Comparison of ENCODE assay signal across 34 mouse cellular contexts in genomic region chr3:88114396-88114795, GRCm38 (mm10). TPM values are rescaled to one million over a fixed set of nuclear protein-coding genes. Genes with fewer than 3 reads are reported as not detected.
DNase-seq lines count a peak whose midpoint lies in the region; ATAC-seq and TF ChIP-seq lines count a peak whose summit lies in the region.
"Had no signal": no experiment of that assay in that cellular context is flagged by ENCODE, and none has a peak within 500 bp of the region (broad histone marks: within the 10 kb centered on the region; RNA-seq: fewer than 3 reads in every experiment).

No protein-coding gene starts in this region.

- no peak for TF ChIP-seq EP300 in stomach, postnatal 0 days (optimal IDR thresholded peaks at IDR 0.05)

- H3K4me3 ChIP-seq in heart, embryonic 12.5 days, result no peak overlapping the region
- H3K4me3 ChIP-seq in heart, embryonic 15.5 days, result no peak overlapping the region
- H3K4me3 ChIP-seq in stomach, postnatal 0 days (ENCODE audit: low read depth, low read length), result no peak overlapping the region
- H3K4me3 ChIP-seq: embryonic facial prominence, embryonic 12.5 days; embryonic facial prominence, embryonic 15.5 days; gastrocnemius, adult 2 months had no signal

- peak; percentile 22; the same call in 1 of the 2 replicates for ATAC-seq in heart, embryonic 12.5 days (ENCODE audit: insufficient number of reproducible peaks, low FRiP score)
- ATAC-seq in heart, embryonic 15.5 days (replicated peaks; ENCODE audit: insufficient number of reproducible peaks, insufficient read depth, low FRiP score, low read depth), result peak; percentile 33; the same call in 1 of the 2 replicates
- no peak for ATAC-seq in stomach, postnatal 0 days (ENCODE audit: low FRiP score, low TSS enrichment)
- ATAC-seq: CD4-positive, CD25-positive, alpha-beta regulatory T cell, adult 4 months; forebrain, embryonic 14.5 days; forebrain, postnatal 0 days; hindbrain, postnatal 0 days; inflammation-experienced regulatory T-cells, adult 6 months; intestine, embryonic 16.5 days had no signal

- peak overlapping the region; percentile 70 for H3K27ac ChIP-seq in heart, embryonic 12.5 days (ENCODE audit: poor library complexity, severe bottlenecking)
- H3K27ac ChIP-seq in heart, embryonic 15.5 days, result peak overlapping the region; percentile 53
- no peak overlapping the region for H3K27ac ChIP-seq in stomach, postnatal 0 days (replicated peaks)
- H3K27ac ChIP-seq: embryonic facial prominence, embryonic 12.5 days; embryonic facial prominence, embryonic 15.5 days; gastrocnemius, adult 2 months; hindbrain, embryonic 14.5 days; hindbrain, postnatal 0 days had no signal

- H3K36me3 ChIP-seq in heart, embryonic 12.5 days, result peaks cover 95% of the 10 kb centered on the region
- H3K36me3 ChIP-seq in heart, embryonic 15.5 days, result peaks cover 82% of the 10 kb centered on the region
- peaks cover 16% of the 10 kb centered on the region; the same call in 1 of the 2 replicates for H3K36me3 ChIP-seq in stomach, postnatal 0 days (ENCODE audit: control insufficient read depth, insufficient read depth, low read length)

- no peak overlapping the region for H3K4me2 ChIP-seq in heart, embryonic 12.5 days
- no peak overlapping the region for H3K4me2 ChIP-seq in heart, embryonic 15.5 days
- no peak overlapping the region for H3K4me2 ChIP-seq in stomach, postnatal 0 days (replicated peaks; ENCODE audit: low read depth)
- H3K4me2 ChIP-seq: embryonic facial prominence, embryonic 12.5 days; embryonic facial prominence, embryonic 15.5 days; hindbrain, embryonic 14.5 days had no signal

- H3K9me3 ChIP-seq in heart, embryonic 12.5 days (replicated peaks), result no peaks in the 10 kb centered on the region
- no peaks in the 10 kb centered on the region for H3K9me3 ChIP-seq in heart, embryonic 15.5 days (replicated peaks)
- H3K9me3 ChIP-seq in stomach, postnatal 0 days (ENCODE audit: control insufficient read depth, low read length), result no peaks in the 10 kb centered on the region
- H3K9me3 ChIP-seq: embryonic facial prominence, embryonic 12.5 days; embryonic facial prominence, embryonic 15.5 days had no signal

- peaks cover 16% of the 10 kb centered on the region for H3K4me1 ChIP-seq in heart, embryonic 12.5 days (replicated peaks)
- peaks cover 10% of the 10 kb centered on the region; the same call in 1 of the 2 replicates for H3K4me1 ChIP-seq in heart, embryonic 15.5 days (replicated peaks)
- H3K4me1 ChIP-seq in stomach, postnatal 0 days (replicated peaks; ENCODE audit: control insufficient read depth, insufficient read depth), result no peaks in the 10 kb centered on the region
- H3K4me1 ChIP-seq: embryonic facial prominence, embryonic 12.5 days; embryonic facial prominence, embryonic 15.5 days had no signal

- intact Hi-C loops in heart, postnatal 36 days (cut with DNase I), result no loop called here

- 0 out of 2 replicates have a peak overlapping the region, but pooled peaks have one; percentile 13 for H3K9ac ChIP-seq in heart, embryonic 12.5 days
- no peak overlapping the region for H3K9ac ChIP-seq in heart, embryonic 15.5 days
- H3K9ac ChIP-seq in stomach, postnatal 0 days (ENCODE audit: low read length), result no peak overlapping the region
- H3K9ac ChIP-seq: embryonic facial prominence, embryonic 12.5 days; embryonic facial prominence, embryonic 15.5 days; forebrain, postnatal 0 days; hindbrain, embryonic 14.5 days had no signal

- no peak for TF ChIP-seq CTCF in stomach, postnatal 0 days (IDR thresholded peaks at IDR 0.05; ENCODE audit: low read depth)

- WGBS in heart, embryonic 12.5 days, result 40% methylated on average over 12 of the region's 12 CpGs
- WGBS in heart, embryonic 15.5 days, result 39% methylated on average over 12 of the region's 12 CpGs
- 94% methylated on average over 12 of the region's 12 CpGs for WGBS in stomach, postnatal 0 days

- H3K27me3 ChIP-seq in heart, embryonic 12.5 days (replicated peaks), result no peaks in the 10 kb centered on the region
- H3K27me3 ChIP-seq in heart, embryonic 15.5 days, result no peaks in the 10 kb centered on the region
- no peaks in the 10 kb centered on the region for H3K27me3 ChIP-seq in stomach, postnatal 0 days (ENCODE audit: control insufficient read depth, insufficient read depth, low read length)
- H3K27me3 ChIP-seq: embryonic facial prominence, embryonic 12.5 days; embryonic facial prominence, embryonic 15.5 days had no signal

- DNase-seq in heart, postnatal 36 days, result no peak
- no peak for DNase-seq in heart, adult 9 months (ENCODE audit: low spot score in 2 of 2)
- DNase-seq in heart, postnatal 4 days, result peak; percentile 24
- DNase-seq in stomach, postnatal 0 days (ENCODE audit: low spot score), result no peak
- DNase-seq: adrenal gland, adult 2 months; adrenal gland, postnatal 14 days; cerebellum, adult 11 months; cerebellum, adult 2 months; cerebellum, adult 9-11 months; cerebellum, postnatal 25 days; forebrain, postnatal 0 days; gastrocnemius, adult 2 months; gastrocnemius, postnatal 14 days; kidney, adult 18-20 months; kidney, adult 9 months had no signal

RNA-seq across cellular contexts. Expression of gene Mef2d, which starts 27.8 kb away (rescaled TPM):
- polyA plus RNA-seq in heart, embryonic 12.5 days (2016; fragmentation: Nextera tagmentation; extraction: Ambion mirVana), result 53.5 and 56.6 TPM in 2 replicates
- 100 to 1,000 TPM; 123 to 138 TPM for total RNA-seq in heart, postnatal 36 days (2021)
- polyA plus RNA-seq in heart, embryonic 15.5 days (2015; fragmentation: Nextera tagmentation; extraction: Ambion mirVana), result 35.4 and 43.2 TPM in 2 replicates
- total RNA-seq in heart, postnatal 4 days (2021), result 100 to 1,000 TPM; 115 to 120 TPM
- 10.6 and 13.0 TPM in 2 replicates for polyA plus RNA-seq in stomach, postnatal 0 days (2015; fragmentation: Nextera tagmentation; extraction: Ambion mirVana)

RNA-seq across cellular contexts. Expression of gene Iqgap3, which starts 32.6 kb away (rescaled TPM):
- polyA plus RNA-seq in heart, embryonic 12.5 days (2016; fragmentation: Nextera tagmentation; extraction: Ambion mirVana), result 32.3 and 36.8 TPM in 2 replicates
- under 1 TPM; 0.76 to 0.94 TPM for total RNA-seq in heart, postnatal 36 days (2021)
- polyA plus RNA-seq in heart, embryonic 15.5 days (2015; fragmentation: Nextera tagmentation; extraction: Ambion mirVana), result 21.1 and 25.1 TPM in 2 replicates
- total RNA-seq in heart, postnatal 4 days (2021), result 10 to 100 TPM; 49.2 to 56.5 TPM
- 3.8 and 4.5 TPM in 2 replicates for polyA plus RNA-seq in stomach, postnatal 0 days (2015; fragmentation: Nextera tagmentation; extraction: Ambion mirVana)

RNA-seq across cellular contexts. Expression of gene Ttc24, which starts 36.3 kb away (rescaled TPM):
- polyA plus RNA-seq in heart, embryonic 12.5 days (2016; fragmentation: Nextera tagmentation; extraction: Ambion mirVana), result not detected in 2 replicates
- not detected for total RNA-seq in heart, postnatal 36 days (2021)
- polyA plus RNA-seq in heart, embryonic 15.5 days (2015; fragmentation: Nextera tagmentation; extraction: Ambion mirVana), result 0.32 TPM in 1 of 2 replicates, not detected in the other
- total RNA-seq in heart, postnatal 4 days (2021), result not detected
- not detected in 2 replicates for polyA plus RNA-seq in stomach, postnatal 0 days (2015; fragmentation: Nextera tagmentation; extraction: Ambion mirVana)
- total RNA-seq: adrenal gland, adult 2 months; adrenal gland, postnatal 14 days; adrenal gland, postnatal 4 days; common myeloid progenitor, adult 5-6 weeks; gastrocnemius, adult 2 months; gastrocnemius, postnatal 14 days; gastrocnemius, postnatal 4 days; heart, postnatal 14 days; hindbrain, postnatal 0 days; MEL had no signal
- polyA plus RNA-seq: adrenal gland, adult 2 months; C2C12; CD4-positive, CD25-positive, alpha-beta regulatory T cell, adult 4 months; cerebellum, adult 2 months; forebrain, embryonic 11.5 days; forebrain, embryonic 14.5 days; forebrain, postnatal 0 days; frontal cortex, adult 2 months; hindbrain, embryonic 11.5 days; hindbrain, embryonic 14.5 days; hindbrain, postnatal 0 days; inflammation-experienced regulatory T-cells, adult 6 months; intestine, embryonic 16.5 days had no signal

RNA-seq across cellular contexts. Expression of gene Naxe, which starts 56.1 kb away (rescaled TPM):
- 137 and 139 TPM in 2 replicates for polyA plus RNA-seq in heart, embryonic 12.5 days (2016; fragmentation: Nextera tagmentation; extraction: Ambion mirVana)
- 10 to 100 TPM; 73.9 to 75.5 TPM for total RNA-seq in heart, postnatal 36 days (2021)
- 137 and 155 TPM in 2 replicates for polyA plus RNA-seq in heart, embryonic 15.5 days (2015; fragmentation: Nextera tagmentation; extraction: Ambion mirVana)
- total RNA-seq in heart, postnatal 4 days (2021), result 10 to 100 TPM; 77.4 to 80.8 TPM
- 134 and 142 TPM in 2 replicates for polyA plus RNA-seq in stomach, postnatal 0 days (2015; fragmentation: Nextera tagmentation; extraction: Ambion mirVana)
